Mouse (Mus musculus): ENCODE data around the gene Hnrnph2.

The Hnrnph2 gene

GRCm38 (mm10) chrX:134614306-134614705 lies 13.3 kb downstream of the Hnrnph2 start:
- no peak for DNase-seq (ENCODE audit: low read depth, low spot score)

GRCm38 (mm10) chrX:134619695-134620094 lies 18.7 kb downstream of the Hnrnph2 start:
- no peak for DNase-seq (ENCODE audit: low read depth, low spot score)

GRCm38 (mm10) chrX:134620254-134620865 lies 19.4 kb downstream of the Hnrnph2 start:
- no peak for DNase-seq (ENCODE audit: low read depth, low spot score)

- no peak for DNase-seq (ENCODE audit: low read depth, low spot score)
These were observed 20.7 kb downstream of the Hnrnph2 start for GRCm38 (mm10) chrX:134621685-134622084.

GRCm38 (mm10) chrX:134623350-134623749 lies 22.4 kb downstream of the Hnrnph2 start:
- DNase-seq (ENCODE audit: low read depth, low spot score) = no peak

GRCm38 (mm10) chrX:134628200-134628599 lies 27.2 kb downstream of the Hnrnph2 start:
- DNase-seq (ENCODE audit: low read depth, low spot score) = no peak

- no peak for DNase-seq (ENCODE audit: low read depth, low spot score)
These were observed 31.7 kb downstream of the Hnrnph2 start for GRCm38 (mm10) chrX:134632710-134633109.

GRCm38 (mm10) chrX:134635111-134635510 lies 34.1 kb downstream of the Hnrnph2 start:
- DNase-seq (ENCODE audit: low read depth, low spot score) = no peak

- no peak for DNase-seq (ENCODE audit: low read depth, low spot score)
These were observed 34.9 kb downstream of the Hnrnph2 start for GRCm38 (mm10) chrX:134635860-134636259.

- no peak for DNase-seq (ENCODE audit: low read depth, low spot score)
These were observed 40.2 kb downstream of the Hnrnph2 start for GRCm38 (mm10) chrX:134641000-134641760.

GRCm38 (mm10) chrX:134646338-134646737 lies 45.4 kb downstream of the Hnrnph2 start:
- DNase-seq (ENCODE audit: low read depth, low spot score) = no peak

GRCm38 (mm10) chrX:134647421-134647820 lies 46.4 kb downstream of the Hnrnph2 start:
- no peak for DNase-seq (ENCODE audit: low read depth, low spot score)

GRCm38 (mm10) chrX:134648031-134648692 lies 47.2 kb downstream of the Hnrnph2 start:
- peak; percentile 49 for DNase-seq (ENCODE audit: low read depth, low spot score)

GRCm38 (mm10) chrX:134652061-134652460 lies 51.1 kb downstream of the Hnrnph2 start:
- DNase-seq (ENCODE audit: low read depth, low spot score) = no peak
